Mouse (Mus musculus): ENCODE measurements around the gene Spag9. TPM values are rescaled to one million over a fixed set of nuclear protein-coding genes. Genes with fewer than 3 reads are reported as not detected.

The Spag9 gene
- polyA plus RNA-seq, 1 experiment from 2014 or later = 107 TPM

- H3K4me1 ChIP-seq (ENCODE audit: control insufficient read depth, insufficient read depth, low read length) = peaks cover 15% of the 10 kb centered on the region
- ATAC-seq (ENCODE audit: low FRiP score) = peak; percentile 17
- no peaks in the 10 kb centered on the region for H3K27me3 ChIP-seq (ENCODE audit: control insufficient read depth, insufficient read depth, low read length)
- DNase-seq (ENCODE audit: low spot score, missing footprints) = no peak
- no peaks in the 10 kb centered on the region for H3K9me3 ChIP-seq (ENCODE audit: control insufficient read depth, low read length)
- peak overlapping the region; percentile 91 for H3K4me3 ChIP-seq (ENCODE audit: low read depth, low read length)
- peak overlapping the region; percentile 87 for H3K27ac ChIP-seq (ENCODE audit: low read depth, low read length)
- no peaks in the 10 kb centered on the region for H3K36me3 ChIP-seq (ENCODE audit: control insufficient read depth, insufficient read depth, low read length)
- peak overlapping the region; percentile 51 for H3K4me2 ChIP-seq
- 6% methylated on average over 15 of the region's 15 CpGs for WGBS
- peak overlapping the region; percentile 86 for H3K9ac ChIP-seq (ENCODE audit: low read length)
These were observed 676 bp upstream of the Spag9 start for GRCm38 (mm10) chr11:93995111-93995719.

- H3K4me1 ChIP-seq (ENCODE audit: control insufficient read depth, insufficient read depth, low read length) = peaks cover 15% of the 10 kb centered on the region
- no peaks in the 10 kb centered on the region for H3K27me3 ChIP-seq (ENCODE audit: control insufficient read depth, insufficient read depth, low read length)
- peak overlapping the region; percentile 91 for H3K4me3 ChIP-seq (ENCODE audit: low read depth, low read length)
- whole genome bisulfite sequencing = under 1% methylated on average over 58 of the region's 58 CpGs
- peak overlapping the region; percentile 92 for H3K4me2 ChIP-seq
- DNase-seq (ENCODE audit: low spot score, missing footprints) (peak; percentile 95), ATAC-seq (ENCODE audit: low FRiP score) (peak; percentile 60; the same call in 1 of the 2 replicates)
- H3K36me3 ChIP-seq (ENCODE audit: control insufficient read depth, insufficient read depth, low read length) = no peaks in the 10 kb centered on the region
- peak overlapping the region; percentile 76 for H3K27ac ChIP-seq (ENCODE audit: low read depth, low read length)
- no peaks in the 10 kb centered on the region for H3K9me3 ChIP-seq (ENCODE audit: control insufficient read depth, low read length)
- peak overlapping the region; percentile 86 for H3K9ac ChIP-seq (ENCODE audit: low read length)
These were observed 632 bp downstream of the Spag9 start for GRCm38 (mm10) chr11:93996306-93997140.

- 41% methylated on average over 13 of the region's 13 CpGs for WGBS
- Histone ChIP-seq H3K9ac (ENCODE audit: low read length) (peak overlapping the region; percentile 21; the same call in 1 of the 2 replicates), H3K4me3 (ENCODE audit: low read depth, low read length) (peak overlapping the region; percentile 91), H3K4me1 (ENCODE audit: control insufficient read depth, insufficient read depth, low read length) (peaks cover 15% of the 10 kb centered on the region), H3K27me3 (ENCODE audit: control insufficient read depth, insufficient read depth, low read length) (no peaks in the 10 kb centered on the region), H3K36me3 (ENCODE audit: control insufficient read depth, insufficient read depth, low read length) (no peaks in the 10 kb centered on the region), H3K4me2 (peak overlapping the region; percentile 92), H3K27ac (ENCODE audit: low read depth, low read length) (no peak overlapping the region), H3K9me3 (ENCODE audit: control insufficient read depth, low read length) (no peaks in the 10 kb centered on the region)
- no peak for DNase-seq (ENCODE audit: low spot score, missing footprints)
- ATAC-seq (ENCODE audit: low FRiP score) = no peak
These were observed 1.4 kb downstream of the Spag9 start for GRCm38 (mm10) chr11:93997141-93997775.

GRCm38 (mm10) chr11:93999276-93999675 is 3.4 kb downstream of the Spag9 start:
- Histone ChIP-seq H3K36me3 (ENCODE audit: control insufficient read depth, insufficient read depth, low read length) (no peaks in the 10 kb centered on the region), H3K4me2 (no peak overlapping the region), H3K9me3 (ENCODE audit: control insufficient read depth, low read length) (no peaks in the 10 kb centered on the region), H3K4me1 (ENCODE audit: control insufficient read depth, insufficient read depth, low read length) (peaks cover 15% of the 10 kb centered on the region), H3K9ac (ENCODE audit: low read length) (no peak overlapping the region), H3K27me3 (ENCODE audit: control insufficient read depth, insufficient read depth, low read length) (no peaks in the 10 kb centered on the region), H3K4me3 (ENCODE audit: low read depth, low read length) (no peak overlapping the region), H3K27ac (ENCODE audit: low read depth, low read length) (no peak overlapping the region)
- DNase-seq (ENCODE audit: low spot score, missing footprints) (no peak), ATAC-seq (ENCODE audit: low FRiP score) (no peak)

GRCm38 (mm10) chr11:94003346-94003745 is 7.5 kb downstream of the Spag9 start:
- H3K9ac ChIP-seq (ENCODE audit: low read length) = no peak overlapping the region
- no peaks in the 10 kb centered on the region; the same call in 1 of the 2 replicates for H3K4me1 ChIP-seq (ENCODE audit: control insufficient read depth, insufficient read depth, low read length)
- H3K27me3 ChIP-seq (ENCODE audit: control insufficient read depth, insufficient read depth, low read length) = no peaks in the 10 kb centered on the region
- H3K4me2 ChIP-seq = no peak overlapping the region
- 94% methylated on average over 2 of the region's 2 CpGs for WGBS
- H3K27ac ChIP-seq (ENCODE audit: low read depth, low read length) = no peak overlapping the region
- DNase-seq (ENCODE audit: low spot score, missing footprints) = no peak
- H3K9me3 ChIP-seq (ENCODE audit: control insufficient read depth, low read length) = no peaks in the 10 kb centered on the region
- no peak for ATAC-seq (ENCODE audit: low FRiP score)
- no peak overlapping the region for H3K4me3 ChIP-seq (ENCODE audit: low read depth, low read length)
- no peaks in the 10 kb centered on the region for H3K36me3 ChIP-seq (ENCODE audit: control insufficient read depth, insufficient read depth, low read length)

GRCm38 (mm10) chr11:94019091-94019490 is 23.2 kb downstream of the Spag9 start:
- no peak overlapping the region for H3K9ac ChIP-seq (ENCODE audit: low read length)
- no peaks in the 10 kb centered on the region for H3K27me3 ChIP-seq (ENCODE audit: control insufficient read depth, insufficient read depth, low read length)
- ATAC-seq (ENCODE audit: low FRiP score) (no peak), DNase-seq (ENCODE audit: low spot score, missing footprints) (no peak)
- H3K27ac ChIP-seq (ENCODE audit: low read depth, low read length) = no peak overlapping the region
- no peaks in the 10 kb centered on the region; the same call in 1 of the 2 replicates for H3K36me3 ChIP-seq (ENCODE audit: control insufficient read depth, insufficient read depth, low read length)
- 91% methylated on average over 5 of the region's 5 CpGs for WGBS
- no peak overlapping the region for H3K4me2 ChIP-seq
- H3K9me3 ChIP-seq (ENCODE audit: control insufficient read depth, low read length) = no peaks in the 10 kb centered on the region
- no peaks in the 10 kb centered on the region for H3K4me1 ChIP-seq (ENCODE audit: control insufficient read depth, insufficient read depth, low read length)
- H3K4me3 ChIP-seq (ENCODE audit: low read depth, low read length) = no peak overlapping the region

- Histone ChIP-seq H3K9me3 (ENCODE audit: control insufficient read depth, low read length) (no peaks in the 10 kb centered on the region), H3K36me3 (ENCODE audit: control insufficient read depth, insufficient read depth, low read length) (no peaks in the 10 kb centered on the region; the same call in 1 of the 2 replicates), H3K27ac (ENCODE audit: low read depth, low read length) (no peak overlapping the region), H3K4me3 (ENCODE audit: low read depth, low read length) (no peak overlapping the region), H3K4me2 (no peak overlapping the region), H3K27me3 (ENCODE audit: control insufficient read depth, insufficient read depth, low read length) (no peaks in the 10 kb centered on the region), H3K4me1 (ENCODE audit: control insufficient read depth, insufficient read depth, low read length) (no peaks in the 10 kb centered on the region), H3K9ac (ENCODE audit: low read length) (no peak overlapping the region)
- no peak for DNase-seq (ENCODE audit: low spot score, missing footprints)
- ATAC-seq (ENCODE audit: low FRiP score) = no peak
- WGBS = 78% methylated on average over 6 of the region's 6 CpGs
These were observed 24.5 kb downstream of the Spag9 start for GRCm38 (mm10) chr11:94020403-94020802.

- Histone ChIP-seq H3K9ac (ENCODE audit: low read length) (no peak overlapping the region), H3K36me3 (ENCODE audit: control insufficient read depth, insufficient read depth, low read length) (no peaks in the 10 kb centered on the region), H3K9me3 (ENCODE audit: control insufficient read depth, low read length) (no peaks in the 10 kb centered on the region), H3K27ac (ENCODE audit: low read depth, low read length) (no peak overlapping the region), H3K4me1 (ENCODE audit: control insufficient read depth, insufficient read depth, low read length) (no peaks in the 10 kb centered on the region), H3K27me3 (ENCODE audit: control insufficient read depth, insufficient read depth, low read length) (no peaks in the 10 kb centered on the region), H3K4me2 (no peak overlapping the region), H3K4me3 (ENCODE audit: low read depth, low read length) (no peak overlapping the region)
- ATAC-seq (ENCODE audit: low FRiP score) (no peak), DNase-seq (ENCODE audit: low spot score, missing footprints) (no peak)
- 87% methylated on average over 4 of the region's 4 CpGs for WGBS
These were observed 30.4 kb downstream of the Spag9 start for GRCm38 (mm10) chr11:94026289-94026688.

- Histone ChIP-seq H3K36me3 (ENCODE audit: control insufficient read depth, insufficient read depth, low read length) (no peaks in the 10 kb centered on the region), H3K4me3 (ENCODE audit: low read depth, low read length) (no peak overlapping the region), H3K4me2 (no peak overlapping the region), H3K9me3 (ENCODE audit: control insufficient read depth, low read length) (no peaks in the 10 kb centered on the region), H3K27me3 (ENCODE audit: control insufficient read depth, insufficient read depth, low read length) (no peaks in the 10 kb centered on the region), H3K9ac (ENCODE audit: low read length) (no peak overlapping the region), H3K4me1 (ENCODE audit: control insufficient read depth, insufficient read depth, low read length) (no peaks in the 10 kb centered on the region), H3K27ac (ENCODE audit: low read depth, low read length) (no peak overlapping the region)
- ATAC-seq (ENCODE audit: low FRiP score) = no peak
- no peak for DNase-seq (ENCODE audit: low spot score, missing footprints)
- 86% methylated on average over 4 of the region's 4 CpGs for WGBS
These were observed 36.2 kb downstream of the Spag9 start for GRCm38 (mm10) chr11:94032084-94032483.
